ENCODE assay signal across 36 mouse cellular contexts in the genomic region with DNA sequence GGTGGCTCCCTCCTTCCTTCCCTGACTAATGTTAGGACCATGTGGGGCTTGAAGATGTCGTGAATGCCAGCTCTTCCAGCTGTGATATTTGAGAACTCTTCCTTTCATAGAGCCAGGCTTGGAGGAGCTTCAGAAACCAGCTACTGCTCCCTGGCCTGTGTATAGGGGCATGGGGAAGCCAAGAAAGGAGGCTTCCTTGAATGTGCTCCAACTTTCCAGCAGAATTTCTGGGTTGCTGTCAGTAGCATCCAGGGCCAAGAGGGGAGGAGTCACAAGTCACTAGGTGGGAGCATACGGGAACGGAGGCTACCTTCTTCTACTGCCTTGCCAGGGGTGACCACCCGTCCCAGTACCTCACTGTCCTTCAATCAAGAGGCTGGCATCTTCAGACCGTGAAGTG. TPM values are rescaled to one million over a fixed set of nuclear protein-coding genes. Genes with fewer than 3 reads are reported as not detected.
DNase-seq lines count a peak whose midpoint lies in the region; ATAC-seq lines count a peak whose summit lies in the region.
"Had no signal": no experiment of that assay in that cellular context is flagged by ENCODE, and none has a peak within 500 bp of the region (broad histone marks: within the 10 kb centered on the region; RNA-seq: fewer than 3 reads in every experiment).

No protein-coding gene starts in this region.

- H3K36me3 ChIP-seq in heart, embryonic 11.5 days (ENCODE audit: control insufficient read depth, insufficient read depth, low read length), result no peaks in the 10 kb centered on the region
- H3K36me3 ChIP-seq: heart, embryonic 15.5 days; hindbrain, embryonic 12.5 days; limb, embryonic 12.5 days; liver, embryonic 12.5 days; midbrain, embryonic 12.5 days; neural tube, embryonic 12.5 days had no signal

- H3K27me3 ChIP-seq in heart, embryonic 11.5 days (ENCODE audit: control insufficient read depth, insufficient read depth, low read length), result peaks cover 11% of the 10 kb centered on the region; the same call in 1 of the 2 replicates
- H3K27me3 ChIP-seq: hindbrain, embryonic 12.5 days; limb, embryonic 12.5 days; neural tube, embryonic 12.5 days had no signal

- no peak overlapping the region for H3K4me2 ChIP-seq in heart, embryonic 11.5 days
- H3K4me2 ChIP-seq: forebrain, embryonic 13.5 days; heart, embryonic 15.5 days; hindbrain, embryonic 12.5 days; limb, embryonic 12.5 days; liver, embryonic 12.5 days; midbrain, embryonic 12.5 days; neural tube, embryonic 12.5 days had no signal

- no peak for ATAC-seq in heart, embryonic 11.5 days (replicated peaks; ENCODE audit: insufficient number of reproducible peaks, low FRiP score, low TSS enrichment)
- ATAC-seq: forebrain, embryonic 13.5 days; hindbrain, postnatal 0 days; intestine, postnatal 0 days; liver, embryonic 12.5 days; liver, postnatal 0 days had no signal

- no peaks in the 10 kb centered on the region for H3K9me3 ChIP-seq in heart, embryonic 11.5 days (replicated peaks; ENCODE audit: control insufficient read depth, low read length)
- H3K9me3 ChIP-seq: forebrain, embryonic 13.5 days; heart, embryonic 15.5 days; hindbrain, embryonic 12.5 days; limb, embryonic 12.5 days; midbrain, embryonic 12.5 days; neural tube, embryonic 12.5 days had no signal

- H3K4me3 ChIP-seq in heart, embryonic 11.5 days (ENCODE audit: low read depth, low read length), result no peak overlapping the region
- H3K4me3 ChIP-seq: forebrain, embryonic 13.5 days; heart, adult 2 months; heart, embryonic 15.5 days; hindbrain, embryonic 12.5 days; limb, embryonic 12.5 days; liver, embryonic 12.5 days; megakaryocyte, embryonic 14.5 days; midbrain, embryonic 12.5 days; myocyte; neural tube, embryonic 12.5 days had no signal

- no peak overlapping the region for H3K27ac ChIP-seq in heart, embryonic 11.5 days (ENCODE audit: low read depth, low read length)
- H3K27ac ChIP-seq: forebrain, embryonic 13.5 days; heart, adult 2 months; heart, embryonic 15.5 days; hindbrain, embryonic 12.5 days; hindbrain, postnatal 0 days; limb, embryonic 12.5 days; liver, embryonic 12.5 days; midbrain, embryonic 12.5 days; neural tube, embryonic 12.5 days had no signal

- 73% methylated on average over 5 of the region's 5 CpGs for WGBS in heart, embryonic 11.5 days (ENCODE audit: insufficient replicate concordance)

- peak; percentile 27 for DNase-seq in gastrocnemius, adult 18-20 months (ENCODE audit: low spot score)
- DNase-seq in gastrocnemius, postnatal 10 days, result no peak
- peak; percentile 4 for DNase-seq in heart, postnatal 4 days
- peak; percentile 54 for DNase-seq in lung, postnatal 10 days
- no peak for DNase-seq in lung, postnatal 25 days (ENCODE audit: low spot score)
- DNase-seq in ovary, adult 18-20 months (ENCODE audit: low spot score), result no peak
- DNase-seq: adrenal gland, postnatal 25 days; cerebellum, adult 18-20 months; heart, adult 2 months; kidney, postnatal 14 days; layer of hippocampus, adult 9-11 months; liver, postnatal 0 days; lung, postnatal 4 days; right cerebral cortex, postnatal 4 days; thymus, adult 2 months; thymus, postnatal 4 days had no signal

- no peaks in the 10 kb centered on the region for H3K4me1 ChIP-seq in heart, embryonic 11.5 days (ENCODE audit: control insufficient read depth, insufficient read depth, low read length)
- H3K4me1 ChIP-seq: heart, embryonic 15.5 days; hindbrain, embryonic 12.5 days; midbrain, embryonic 12.5 days; neural tube, embryonic 12.5 days had no signal

- H3K9ac ChIP-seq in heart, embryonic 11.5 days (ENCODE audit: low read depth, low read length), result no peak overlapping the region
- H3K9ac ChIP-seq: forebrain, embryonic 13.5 days; heart, embryonic 15.5 days; hindbrain, embryonic 12.5 days; limb, embryonic 12.5 days; liver, embryonic 12.5 days; liver, postnatal 0 days; midbrain, embryonic 12.5 days; neural tube, embryonic 12.5 days had no signal

RNA-seq across cellular contexts. Expression of gene Ghrhr, which starts 0.4 kb away (rescaled TPM):
- total RNA-seq in gastrocnemius, adult 18-20 months (2021), result not detected
- total RNA-seq in gastrocnemius, postnatal 10 days (2021), result not detected
- total RNA-seq in heart, postnatal 4 days (2021), result not detected
- not detected in 2 replicates for polyA plus RNA-seq in heart, embryonic 11.5 days (2014; fragmentation: Nextera tagmentation; extraction: Ambion mirVana)
- total RNA-seq: adrenal gland, adult 18-20 months; adrenal gland, postnatal 25 days; common myeloid progenitor, adult 5-6 weeks; heart, adult 2 months; heart, postnatal 25 days; hindbrain, postnatal 0 days; left cerebral cortex, adult 18-20 months; left cerebral cortex, postnatal 14 days; MEL; midbrain, postnatal 0 days had no signal
- polyA plus RNA-seq: forebrain, embryonic 13.5 days; heart, adult 2 months; heart, embryonic 15.5 days; hindbrain, embryonic 12.5 days; hindbrain, postnatal 0 days; intestine, postnatal 0 days; kidney, embryonic 14.5 days; limb, embryonic 12.5 days; liver, embryonic 12.5 days; midbrain, embryonic 12.5 days; midbrain, postnatal 0 days; myocyte; neural tube, embryonic 12.5 days had no signal

RNA-seq across cellular contexts. Expression of gene Aqp1, which starts 40.3 kb away (rescaled TPM):
- 100 to 1,000 TPM; 212 to 215 TPM for total RNA-seq in gastrocnemius, adult 18-20 months (2021)
- 100 to 1,000 TPM; 127 to 167 TPM for total RNA-seq in gastrocnemius, postnatal 10 days (2021)
- 10 to 100 TPM; 87.4 to 98.8 TPM for total RNA-seq in heart, postnatal 4 days (2021)
- polyA plus RNA-seq in heart, embryonic 11.5 days (2014; fragmentation: Nextera tagmentation; extraction: Ambion mirVana), result 2.1 and 3.7 TPM in 2 replicates

Comparison
In these comparisons a context has a peak if more than half of its experiments do, and no peak if none do; other contexts are left out.
1. DNase-seq: peak in gastrocnemius, adult 18-20 months (single experiment), heart, postnatal 4 days (single experiment) and lung, postnatal 10 days (single experiment); none in gastrocnemius, postnatal 10 days (single experiment), lung, postnatal 25 days (single experiment) and ovary, adult 18-20 months (single experiment).